Mouse (Mus musculus) C2C12 (cell line): ENCODE measurements around the gene Wscd2.

Source experiments
- CEBPB ChIP-seq: IDR thresholded peaks from one replicate; pipeline ENCODE4 v1.6.1; 2011; ENCODE audit warnings: low read depth, mild to moderate bottlenecking, control low read depth, moderate library complexity
- CTCF ChIP-seq: IDR thresholded peaks from one replicate; pipeline ENCODE4 v1.5.1; 2011; ENCODE audit not compliant: control insufficient read depth, insufficient read depth, insufficient read length
- FOSL1 ChIP-seq: IDR thresholded peaks from one replicate; pipeline ENCODE4 v1.8.0; 2011; ENCODE audit warnings: mild to moderate bottlenecking, low read length; ENCODE audit not compliant: poor library complexity, insufficient read depth, severe bottlenecking
- MAX ChIP-seq: IDR thresholded peaks from one replicate; pipeline ENCODE4 v1.6.1; 2011; ENCODE audit warnings: mild to moderate bottlenecking, control low read depth
- MYOD1 ChIP-seq: IDR thresholded peaks from one replicate; pipeline ENCODE4 v1.6.1; 2011; ENCODE audit warnings: low read depth; ENCODE audit not compliant: control insufficient read depth, insufficient read length
- MYOG ChIP-seq: IDR thresholded peaks from one replicate; pipeline ENCODE4 v1.6.1; 2011; ENCODE audit not compliant: control insufficient read depth, insufficient read length; ENCODE audit errors: extremely low read depth
- USF1 ChIP-seq: IDR thresholded peaks from one replicate; pipeline ENCODE4 v1.6.1; 2011; ENCODE audit warnings: low read depth, mild to moderate bottlenecking, control low read depth, moderate library complexity

DNA sequence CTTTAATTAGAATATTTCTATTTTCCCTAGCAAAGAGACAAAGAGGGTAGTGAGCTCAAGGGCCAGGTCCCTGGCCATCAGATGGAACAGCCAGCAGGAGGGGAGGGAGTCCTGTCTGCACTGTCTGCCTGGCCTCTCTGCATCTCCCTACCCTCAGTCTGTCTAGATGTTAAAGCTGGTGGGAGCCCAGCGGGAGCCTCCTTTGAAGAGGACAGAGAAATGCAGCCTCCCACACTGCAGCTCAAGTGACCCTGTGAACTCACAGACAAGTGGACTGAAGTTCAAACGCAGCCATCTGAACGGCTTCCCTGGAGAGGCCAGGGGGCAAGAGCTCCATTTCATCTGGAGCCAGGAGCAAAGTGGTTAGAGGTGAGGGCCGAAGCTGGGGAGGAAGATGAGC, 36.8 kb upstream of the Wscd2 start:
- TF ChIP-seq CTCF (no peak), MAX (no peak), USF1 (no peak), MYOD1 (no peak), MYOG (no peak), CEBPB (no peak), FOSL1 (no peak)
